Mouse (Mus musculus): ENCODE data around the gene Mttp. TPM values are rescaled to one million over a fixed set of nuclear protein-coding genes. Genes with fewer than 3 reads are reported as not detected.

Mttp gene
- total RNA-seq, 2 experiments from 2014 or later, result 1.8 TPM

DNA sequence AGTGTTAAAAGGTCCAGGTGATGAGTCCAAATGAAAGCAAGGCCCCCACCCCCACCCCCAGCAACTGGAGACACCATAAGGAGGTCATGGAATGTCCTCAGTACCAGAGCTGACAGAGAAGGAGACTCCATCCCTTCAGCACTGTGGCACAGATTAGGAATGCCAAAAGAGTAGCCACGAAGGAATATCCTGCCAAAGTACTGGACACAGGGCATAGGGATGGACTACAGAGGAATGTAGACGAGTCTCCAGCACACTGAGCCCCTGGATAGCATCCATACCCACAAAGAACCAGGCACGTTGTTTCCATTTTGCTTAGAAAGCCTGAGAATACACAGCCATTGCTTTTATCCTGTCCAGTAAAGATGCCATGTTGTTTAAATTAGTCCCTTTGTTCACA, 93.3 kb downstream of the Mttp start:
- no peak for DNase-seq

DNA sequence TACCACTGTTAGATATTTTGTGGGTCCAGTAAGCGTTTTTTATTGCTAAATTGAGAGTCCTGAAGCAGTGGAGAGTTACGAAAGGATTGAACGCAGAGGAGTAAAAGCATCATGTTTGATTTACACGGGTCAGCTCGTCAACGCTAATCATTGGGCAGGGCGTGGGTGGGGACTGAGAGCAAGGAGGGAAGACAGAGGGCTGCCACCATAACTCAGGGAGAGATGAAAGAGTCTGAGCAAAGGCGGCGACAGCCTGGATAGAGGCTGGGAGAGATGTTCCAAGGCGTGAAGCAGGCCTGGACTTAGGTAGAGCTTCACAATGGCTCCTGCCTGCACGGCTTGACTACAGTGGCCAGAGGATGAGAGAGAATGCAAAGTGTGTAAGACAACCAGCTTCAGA, 94.0 kb downstream of the Mttp start:
- no peak for DNase-seq

DNA sequence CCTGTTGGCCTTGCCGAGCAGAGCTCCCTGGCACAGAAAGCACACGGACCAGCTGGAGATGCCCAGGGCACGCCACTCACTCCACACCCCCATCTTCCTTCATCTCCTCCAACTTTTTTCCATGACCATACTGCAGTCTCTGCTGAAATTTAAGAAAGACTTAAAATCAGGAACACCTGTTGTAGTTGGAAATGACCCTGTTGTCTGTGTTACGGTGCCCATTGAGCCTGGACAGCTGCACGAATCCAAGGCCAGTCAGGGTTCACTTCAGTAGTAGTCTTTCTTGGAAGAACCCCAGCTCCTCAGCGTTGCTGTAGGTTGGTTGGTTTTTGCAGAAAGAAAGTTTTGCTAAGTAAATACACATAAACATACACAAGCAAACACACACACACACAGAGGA, 95.2 kb downstream of the Mttp start:
- peak; percentile 44 for DNase-seq

DNA sequence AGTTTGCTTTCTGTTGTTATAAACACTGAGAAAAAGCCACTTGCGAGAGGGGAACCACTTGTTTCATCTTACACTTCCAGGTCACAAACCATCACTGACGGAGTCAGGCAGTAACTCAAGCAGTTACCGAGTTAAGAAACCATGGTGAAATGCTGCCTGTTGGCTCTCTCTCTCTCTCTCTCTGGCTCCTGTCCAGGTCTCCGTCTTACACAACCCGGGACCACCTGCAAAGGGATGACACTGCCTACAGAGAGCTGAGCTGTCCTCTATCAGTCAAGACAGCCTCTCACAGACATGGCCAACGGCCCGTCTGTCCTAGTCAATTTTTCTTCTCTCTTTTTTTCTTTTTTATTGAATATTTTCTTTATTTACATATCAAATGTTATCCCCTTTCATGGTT, 101.5 kb downstream of the Mttp start:
- no peak for DNase-seq

DNA sequence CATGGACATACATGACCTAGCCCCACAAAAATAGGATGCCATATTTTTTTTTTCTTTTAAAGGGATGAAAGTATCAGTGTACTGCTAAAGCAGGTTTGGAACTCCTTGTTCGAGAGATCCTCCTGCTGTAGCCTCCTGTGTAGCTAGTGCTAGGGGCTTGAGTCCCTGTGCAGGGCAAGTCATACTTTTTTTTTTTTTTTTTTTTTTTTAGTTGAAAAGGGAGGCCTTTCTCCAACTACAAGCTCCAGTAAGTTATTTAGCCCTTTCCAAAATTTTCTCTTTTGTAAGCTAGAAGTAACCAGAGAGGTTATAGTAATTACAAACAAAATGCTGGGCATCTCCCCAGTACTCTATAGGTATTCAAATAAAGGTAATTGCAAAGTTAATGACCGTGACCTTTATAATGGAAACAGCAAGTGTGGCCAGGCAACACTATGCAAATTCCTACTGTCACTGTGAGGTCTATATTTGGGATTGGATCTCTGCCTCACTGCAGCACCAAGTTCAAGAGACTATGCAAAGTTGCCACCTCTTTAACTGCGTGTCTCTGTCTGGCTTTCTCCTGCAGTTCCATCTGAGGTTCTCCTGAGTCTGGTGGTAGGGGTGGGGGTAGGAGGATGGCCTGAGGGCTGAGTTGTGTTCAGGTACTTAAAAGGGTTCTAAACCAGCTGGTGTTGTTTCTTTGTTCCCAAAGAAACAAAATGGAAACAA, 103.0 kb downstream of the Mttp start:
- DNase-seq, result no peak

DNA sequence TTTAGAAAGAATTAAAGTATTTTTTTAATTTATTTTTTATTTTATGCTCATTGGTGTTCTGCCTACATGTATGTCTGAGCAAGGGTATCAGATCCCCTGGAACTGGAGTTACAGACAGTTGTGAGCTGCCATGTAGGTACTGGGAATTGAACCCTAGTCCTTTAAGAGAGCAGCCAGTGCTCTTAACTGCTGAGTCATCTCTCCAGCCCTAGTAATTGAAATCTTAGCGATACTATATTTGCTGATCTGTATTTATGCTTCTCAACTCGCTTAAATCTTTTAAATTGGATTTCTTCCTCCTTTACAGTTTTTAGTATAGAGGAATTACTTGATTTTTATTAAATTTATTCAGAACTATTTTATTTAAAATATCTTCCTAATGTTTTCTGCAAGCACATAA, 103.8 kb downstream of the Mttp start:
- DNase-seq, result no peak

Other genes starting within 250 kb of the Mttp start
- gene Lamtor3, start 226.5 kb downstream of the Mttp start, total RNA-seq (2021), result 10 to 100 TPM; 48.5 to 55.8 TPM
- 1 to 10 TPM in 1 of 2 experiments, under 1 TPM in 1; 0.84 to 1.3 TPM for gene Dapp1, start 163.4 kb downstream of the Mttp start, total RNA-seq (2021)
- gene 1110002E22Rik, start 79.9 kb downstream of the Mttp start, total RNA-seq (2021), result 100 to 1,000 TPM; 158 to 162 TPM
- 1 to 10 TPM; 1.2 to 2.0 TPM for gene Gm5105, start 77.6 kb downstream of the Mttp start, total RNA-seq (2021)
- gene Trmt10a, start 1.5 kb downstream of the Mttp start, total RNA-seq (2021), result 1 to 10 TPM; 1.5 to 1.8 TPM
- gene 4930579F01Rik, start 48.9 kb upstream of the Mttp start, total RNA-seq (2021), result not detected
- gene Adh7, start 72.8 kb upstream of the Mttp start, total RNA-seq (2021), result 1 to 10 TPM in 1 of 2 experiments, under 1 TPM in 1; 0.23 to 1.5 TPM
- gene Adh1, start 116.0 kb upstream of the Mttp start, total RNA-seq (2021), result 10 to 100 TPM; 25.2 to 50.3 TPM
- gene Adh6a, start 168.3 kb upstream of the Mttp start, total RNA-seq (2021), result not detected
- not detected for gene Adh6b, start 196.8 kb upstream of the Mttp start, total RNA-seq (2021)

Measured in gastrocnemius, postnatal 25 days (tissue).